Mouse (Mus musculus) granulocyte monocyte progenitor cell, adult 5-6 weeks (primary cell): ENCODE results near the gene Nup54. TPM values are rescaled to one million over a fixed set of nuclear protein-coding genes. Genes with fewer than 3 reads are reported as not detected.
A peak's percentile ranks its signal among the peaks of the same experiment; 100 is the strongest.

Experiments
- ATAC-seq: replicated peaks from 2 replicates; pipeline ENCODE4 v1.8.0; 2016; ENCODE audit warnings: mild to moderate bottlenecking, moderate TSS enrichment, inconsistent platforms; ENCODE audit not compliant: poor library complexity, severe bottlenecking
- total RNA-seq, 2 experiments: library from RNA; stranded (forward) in 1 of 2; stranded (reverse) in 1 of 2; fragments of 200-712, 200-1000 nt in 1 of 2; fragments of >200 nt in 1 of 2; fragmentation: Nextera tagmentation in 1 of 2; gene quantifications; 2 replicates each; pipeline ENCODE4 v1.2.3; 2014 to 2017

Gene Nup54
- total RNA-seq, 2 experiments from 2014 or later = 45.1 to 82.6 TPM

GRCm38 (mm10) chr5:92413982-92414375, 21.0 kb downstream of the Nup54 start:
- no peak for ATAC-seq

- no peak for ATAC-seq
These were observed 21.6 kb downstream of the Nup54 start for GRCm38 (mm10) chr5:92413271-92413981.

GRCm38 (mm10) chr5:92411461-92412140, 23.4 kb downstream of the Nup54 start:
- no peak for ATAC-seq

- ATAC-seq = no peak
These were observed 24.5 kb downstream of the Nup54 start for GRCm38 (mm10) chr5:92410486-92410885.

DNA sequence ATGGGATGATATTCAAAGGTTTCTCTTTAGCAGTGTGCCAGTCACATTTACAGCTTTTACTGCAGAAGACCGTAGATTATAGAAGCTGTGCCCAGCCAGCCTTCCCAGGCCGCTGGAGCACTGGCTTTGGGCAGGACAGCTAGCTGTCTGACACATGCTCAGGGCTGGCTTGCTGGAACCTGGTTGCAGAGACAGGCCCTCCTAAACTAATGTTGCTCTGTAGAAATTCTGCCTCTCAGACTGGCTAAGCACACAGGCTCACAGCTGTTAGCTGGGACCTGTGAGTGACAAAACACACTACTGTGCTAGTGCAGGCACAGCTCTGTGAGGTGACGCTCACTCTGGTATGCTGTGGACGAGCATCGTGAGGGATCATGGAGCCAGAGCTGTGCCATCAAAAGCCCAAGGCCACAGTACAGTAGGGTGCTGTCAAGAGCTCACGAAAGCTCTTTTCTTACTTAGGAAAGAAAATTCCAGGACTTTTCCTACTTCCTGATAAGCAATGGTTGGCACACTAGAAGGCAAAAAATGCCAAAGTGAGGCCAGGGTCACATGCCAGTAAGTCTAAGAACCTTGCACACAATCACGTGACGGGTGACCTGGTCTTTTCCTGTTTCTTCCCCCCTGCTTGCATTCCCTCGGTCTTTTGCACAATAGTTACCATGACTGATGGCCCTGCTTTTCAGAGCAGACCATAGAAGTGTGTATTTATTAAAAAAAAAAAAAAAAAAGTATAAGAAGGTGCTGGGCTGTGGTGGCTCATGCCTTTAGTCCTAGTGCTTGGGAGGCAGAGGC, 25.5 kb downstream of the Nup54 start:
- ATAC-seq = peak; percentile 37; the same call in 1 of the 2 replicates

DNA sequence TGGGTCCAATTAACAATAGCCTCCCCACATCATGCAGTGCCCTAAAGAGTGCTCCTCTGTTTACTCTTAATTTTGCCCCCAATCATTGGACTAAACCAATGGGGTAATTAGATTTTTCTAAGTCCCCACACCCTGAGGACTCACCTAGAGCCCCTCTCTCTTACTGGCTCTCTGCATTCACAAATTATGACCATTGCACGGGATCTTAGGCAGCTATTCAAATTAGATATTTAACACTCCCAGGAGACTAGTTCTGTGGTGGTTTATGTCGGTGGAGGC, 30.7 kb downstream of the Nup54 start:
- ATAC-seq = no peak

- no peak for ATAC-seq
These were observed 31.2 kb downstream of the Nup54 start for GRCm38 (mm10) chr5:92403562-92404399.

- no peak for ATAC-seq
These were observed 32.2 kb downstream of the Nup54 start for GRCm38 (mm10) chr5:92402816-92403215.

DNA sequence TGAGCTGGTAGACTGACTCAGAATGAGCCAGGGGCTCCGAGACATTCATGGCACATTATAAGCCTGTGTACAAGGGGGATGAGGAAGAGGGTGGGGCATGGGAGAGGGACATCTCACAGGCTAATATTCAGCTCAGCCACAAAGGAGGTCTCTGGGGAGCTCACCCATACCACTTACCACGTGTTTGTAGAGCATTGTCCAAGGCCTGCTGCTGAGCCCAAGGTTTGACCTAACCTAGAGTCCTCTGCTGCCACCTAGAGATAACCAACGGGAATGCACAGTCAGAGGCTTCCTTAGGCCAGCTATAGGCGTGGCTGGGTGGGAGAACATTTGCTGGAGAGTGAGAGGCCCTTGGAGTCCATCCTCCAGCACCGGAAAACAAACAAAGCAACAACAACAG, 36.9 kb downstream of the Nup54 start:
- peak; percentile 96 for ATAC-seq

GRCm38 (mm10) chr5:92396476-92396875, 38.5 kb downstream of the Nup54 start:
- no peak for ATAC-seq

DNA sequence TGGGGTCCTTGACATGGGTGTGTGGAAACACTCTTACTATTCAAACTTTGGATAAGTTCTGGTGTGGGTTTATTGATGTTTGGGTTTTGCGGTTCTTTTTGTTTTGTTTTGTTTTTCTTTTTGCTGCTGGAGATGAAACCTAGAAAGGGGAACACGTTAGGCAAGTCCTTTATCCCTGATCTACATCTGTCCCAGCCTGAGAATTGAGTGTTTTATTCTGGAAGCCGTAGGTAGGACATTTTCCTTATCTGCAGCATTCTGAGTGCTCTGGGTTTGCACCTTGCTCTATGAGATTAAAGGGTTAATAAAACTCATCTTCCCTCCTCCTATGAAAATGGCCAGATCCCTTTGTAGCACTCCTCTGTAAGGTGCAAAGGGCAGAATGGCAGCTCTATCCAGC, 39.3 kb downstream of the Nup54 start:
- no peak for ATAC-seq

DNA sequence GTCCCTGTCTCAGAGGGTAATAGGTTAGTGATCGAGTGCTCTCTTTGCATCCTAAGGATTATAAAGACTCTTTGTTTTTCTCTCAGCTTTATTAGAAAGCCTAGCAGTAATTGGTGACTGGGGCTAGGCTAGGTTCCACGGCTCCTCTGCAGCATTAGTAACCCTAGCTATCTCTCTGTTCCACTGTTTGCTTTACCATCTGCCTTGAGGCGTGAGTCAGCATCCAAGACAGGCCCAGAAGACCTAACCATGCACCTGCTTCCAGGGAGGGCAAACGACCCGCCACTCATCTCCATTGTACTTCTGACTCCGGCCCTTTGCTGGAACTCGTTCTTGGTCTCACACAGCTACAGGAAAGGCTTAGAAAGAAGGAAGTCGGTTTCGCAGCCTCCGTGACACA, 41.2 kb downstream of the Nup54 start:
- ATAC-seq = peak; percentile 52

DNA sequence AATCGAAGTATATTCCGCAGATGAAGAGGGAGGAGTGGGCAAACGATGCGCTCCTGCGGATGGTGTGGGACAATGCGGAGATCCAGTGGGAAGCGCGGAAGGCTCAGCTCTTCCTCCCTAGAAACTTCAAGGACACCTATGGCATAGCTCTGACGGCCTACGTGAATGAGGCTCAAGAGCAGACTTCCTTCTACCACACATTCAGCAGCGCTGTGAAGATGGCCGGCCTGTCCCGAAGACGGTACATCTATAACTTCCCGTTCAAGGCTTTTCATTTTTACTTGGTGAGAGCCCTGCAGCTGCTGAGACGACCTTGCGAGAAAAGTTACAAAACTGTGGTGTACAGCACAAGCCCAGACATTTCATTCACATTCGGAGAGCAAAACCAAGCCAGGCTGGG, 42.5 kb downstream of the Nup54 start:
- ATAC-seq = peak; percentile 42

GRCm38 (mm10) chr5:92390615-92391014, 44.4 kb downstream of the Nup54 start:
- no peak for ATAC-seq

GRCm38 (mm10) chr5:92389977-92390376, 45.0 kb downstream of the Nup54 start:
- no peak for ATAC-seq

DNA sequence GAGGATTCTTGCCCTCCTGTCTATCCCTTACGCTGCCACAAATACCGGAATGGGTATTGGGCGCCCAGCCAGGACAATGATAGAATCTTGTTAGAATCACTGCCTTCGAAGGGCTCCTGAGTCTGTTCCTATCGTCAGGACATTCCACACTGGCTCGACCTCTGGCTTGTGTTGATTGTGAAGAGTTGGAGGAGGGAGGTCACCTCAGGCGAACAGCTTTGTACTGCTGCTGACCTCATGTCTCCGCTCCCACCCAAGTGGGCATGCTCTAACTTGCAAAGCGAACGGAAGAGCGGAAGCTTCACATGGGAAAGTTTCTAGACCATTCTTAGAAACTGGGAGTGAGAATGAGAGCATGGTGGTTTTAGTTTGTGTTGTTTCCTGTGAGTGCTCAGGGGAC, 47.6 kb downstream of the Nup54 start:
- ATAC-seq = no peak

DNA sequence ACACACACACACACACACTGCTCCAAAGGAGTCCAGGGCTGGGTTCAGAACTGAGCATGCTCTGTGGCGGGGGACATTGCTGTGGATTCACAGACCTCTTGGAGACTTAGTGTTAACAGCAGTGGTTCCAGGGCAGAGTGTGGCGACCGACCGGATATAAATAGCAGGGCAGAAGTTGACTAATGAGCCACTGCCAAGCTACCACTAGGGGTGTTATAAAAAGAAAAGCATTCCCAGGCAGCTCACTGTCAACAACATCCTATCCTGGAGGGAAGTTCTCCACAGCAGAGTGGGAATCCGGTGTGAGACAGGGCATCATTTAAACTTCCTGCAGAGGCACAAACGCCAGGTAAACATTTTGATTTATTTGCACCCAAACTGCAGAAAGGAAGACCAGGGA, 48.4 kb downstream of the Nup54 start:
- peak; percentile 61 for ATAC-seq

DNA sequence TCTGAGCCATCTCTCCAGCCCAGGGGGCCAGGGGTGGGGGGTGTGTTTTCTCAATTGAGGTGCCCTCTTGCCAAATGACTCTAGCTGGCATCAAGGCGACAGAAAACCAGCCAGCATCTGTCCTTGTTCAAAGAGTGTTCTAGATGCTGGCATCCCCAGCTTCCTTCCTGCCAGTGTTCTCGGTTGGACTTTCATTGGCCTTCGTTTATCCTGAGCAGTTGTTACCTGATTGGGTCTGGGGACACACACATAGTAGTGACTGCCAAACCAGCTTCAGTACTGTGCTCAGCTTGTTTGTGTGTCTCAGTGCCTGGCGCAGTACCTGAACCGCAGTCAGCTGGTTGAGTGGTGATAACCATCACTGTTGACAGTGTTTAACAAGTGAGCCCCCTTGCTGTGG, 48.9 kb downstream of the Nup54 start:
- ATAC-seq = no peak

DNA sequence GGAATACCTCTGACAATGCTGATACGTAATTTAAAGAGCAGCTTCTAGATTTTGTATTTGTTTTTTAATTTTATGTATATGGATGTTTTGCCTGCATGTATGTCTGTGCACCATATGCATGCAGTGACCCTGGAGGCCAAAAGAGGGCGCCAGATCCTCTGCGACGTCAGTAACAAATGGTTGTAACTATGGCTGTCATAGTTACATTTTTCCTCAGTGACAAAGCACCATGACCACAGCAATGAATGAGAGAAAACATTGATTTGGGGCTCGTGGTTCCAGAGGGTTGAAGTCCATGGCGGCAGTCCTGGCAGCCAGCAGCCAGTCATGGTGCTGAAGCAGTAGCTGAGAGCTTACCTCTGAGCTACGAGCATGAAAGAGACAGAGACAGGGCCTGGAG, 50.2 kb downstream of the Nup54 start:
- peak; percentile 76 for ATAC-seq

DNA sequence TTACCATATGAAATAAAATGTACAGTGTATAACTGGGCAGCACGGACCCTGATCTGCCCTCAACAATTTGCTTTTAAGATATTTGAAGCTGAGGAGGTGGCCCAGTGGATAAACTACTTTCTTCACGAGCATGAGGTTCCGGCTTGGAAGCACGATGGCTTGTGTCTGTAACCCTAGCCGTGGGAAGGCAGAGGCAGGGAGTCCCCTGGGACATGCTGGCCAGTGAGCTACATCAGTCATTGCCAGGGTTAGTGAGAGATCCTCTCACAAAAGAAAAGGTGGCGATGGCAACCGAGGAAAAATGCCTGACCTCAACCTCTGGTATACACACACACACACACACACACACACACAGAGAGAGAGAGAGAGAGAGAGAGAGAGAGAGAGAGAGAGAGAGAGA, 51.3 kb downstream of the Nup54 start:
- no peak for ATAC-seq

- ATAC-seq = no peak
These were observed 52.7 kb downstream of the Nup54 start for GRCm38 (mm10) chr5:92382349-92382679.
